25 mouse cellular contexts compared by ENCODE assay signal in genomic region chr2:165131428-165131827, GRCm38 (mm10). TPM values are rescaled to one million over a fixed set of nuclear protein-coding genes. Genes with fewer than 3 reads are reported as not detected.
DNase-seq lines count a peak whose midpoint lies in the region; ATAC-seq and TF ChIP-seq lines count a peak whose summit lies in the region.
"Had no signal": no experiment of that assay in that cellular context is flagged by ENCODE, and none has a peak within 500 bp of the region (broad histone marks: within the 10 kb centered on the region; RNA-seq: fewer than 3 reads in every experiment).

No protein-coding gene starts in this region.

- H3K4me3 ChIP-seq in embryonic facial prominence, embryonic 10.5 days, result no peak overlapping the region
- peak overlapping the region; percentile 2; the same call in 1 of the 2 replicates for H3K4me3 ChIP-seq in midbrain, embryonic 10.5 days
- H3K4me3 ChIP-seq in left cerebral cortex, adult 2 months, result no peak overlapping the region
- H3K4me3 ChIP-seq: embryonic facial prominence, embryonic 12.5 days; intestine, embryonic 15.5 days had no signal

- H3K9me3 ChIP-seq in embryonic facial prominence, embryonic 10.5 days, result no peaks in the 10 kb centered on the region
- no peaks in the 10 kb centered on the region for H3K9me3 ChIP-seq in midbrain, embryonic 10.5 days (replicated peaks)
- H3K9me3 ChIP-seq: embryonic facial prominence, embryonic 12.5 days; intestine, embryonic 15.5 days had no signal

- TF ChIP-seq CTCF in left cerebral cortex, adult 2 months (IDR thresholded peaks at IDR 0.05), result no peak

- DNase-seq in frontal cortex, postnatal 10 days (ENCODE audit: low spot score in 2 of 2), result no peak
- DNase-seq in embryonic facial prominence, embryonic 10.5 days (ENCODE audit: low spot score), result no peak
- DNase-seq in midbrain, embryonic 10.5 days (ENCODE audit: low spot score), result peak; percentile 59
- peak; percentile 90 for DNase-seq in retina, postnatal 1 day
- no peak for DNase-seq in B cell, adult 2 months
- no peak for DNase-seq in left cerebral cortex, adult 2 months (ENCODE audit: extremely low spot score in 1 of 2, low spot score in 2 of 2)
- DNase-seq: adrenal gland, postnatal 10 days; cerebellum, postnatal 10 days; heart, adult 18-20 months; liver; lung, adult 18-20 months; lung, postnatal 36 days; spleen, adult 18-20 months; thymus, postnatal 25 days had no signal

- WGBS in embryonic facial prominence, embryonic 10.5 days, result 31% methylated on average over 12 of the region's 12 CpGs
- WGBS in midbrain, embryonic 10.5 days, result 20% methylated on average over 12 of the region's 12 CpGs

- intact Hi-C loops in left cerebral cortex, adult 2 months (cut with DNase I), result no loop called here

- H3K27ac ChIP-seq in embryonic facial prominence, embryonic 10.5 days (replicated peaks), result peak overlapping the region; percentile 48; the same call in 1 of the 2 replicates
- H3K27ac ChIP-seq in midbrain, embryonic 10.5 days (replicated peaks), result peak overlapping the region; percentile 91
- no peak overlapping the region for H3K27ac ChIP-seq in left cerebral cortex, adult 2 months
- H3K27ac ChIP-seq: embryonic facial prominence, embryonic 12.5 days; intestine, embryonic 15.5 days; kidney, postnatal 0 days had no signal

- ATAC-seq in frontal cortex, adult (ENCODE audit: low TSS enrichment), result peak; percentile 50; the same call in 1 of the 2 replicates
- ATAC-seq: intestine, embryonic 15.5 days had no signal

- no peaks in the 10 kb centered on the region for H3K36me3 ChIP-seq in embryonic facial prominence, embryonic 10.5 days (replicated peaks)
- no peaks in the 10 kb centered on the region for H3K36me3 ChIP-seq in midbrain, embryonic 10.5 days
- H3K36me3 ChIP-seq: embryonic facial prominence, embryonic 12.5 days; intestine, embryonic 15.5 days had no signal

- H3K27me3 ChIP-seq in embryonic facial prominence, embryonic 10.5 days (replicated peaks; ENCODE audit: low read depth, poor library complexity, severe bottlenecking), result peaks cover 94% of the 10 kb centered on the region
- peaks cover 80% of the 10 kb centered on the region for H3K27me3 ChIP-seq in midbrain, embryonic 10.5 days (ENCODE audit: low read depth, poor library complexity, severe bottlenecking)

- H3K4me1 ChIP-seq in embryonic facial prominence, embryonic 10.5 days, result peaks cover 72% of the 10 kb centered on the region
- H3K4me1 ChIP-seq in midbrain, embryonic 10.5 days, result peaks cover 95% of the 10 kb centered on the region

RNA-seq across cellular contexts. Expression of gene 1700025C18Rik, which starts 40.9 kb away (rescaled TPM):
- not detected in 2 replicates for polyA plus RNA-seq in embryonic facial prominence, embryonic 10.5 days (2016; fragmentation: Nextera tagmentation; extraction: Ambion mirVana)
- not detected in 2 replicates for polyA plus RNA-seq in midbrain, embryonic 10.5 days (2016; fragmentation: Nextera tagmentation; extraction: Ambion mirVana)
- not detected for total RNA-seq in left cerebral cortex, adult 2 months (2021)
- total RNA-seq: adrenal gland, postnatal 10 days; gastrocnemius, adult 18-20 months; heart, adult 18-20 months; layer of hippocampus, postnatal 10 days; left cerebral cortex, postnatal 14 days; monocyte, adult 5-6 weeks had no signal
- polyA plus RNA-seq: embryonic facial prominence, embryonic 12.5 days; forebrain, embryonic 11.5 days; heart, embryonic 16.5 days; intestine, embryonic 15.5 days; kidney, postnatal 0 days; stomach, embryonic 16.5 days had no signal

Comparison
In these comparisons a context has a peak if more than half of its experiments do, and no peak if none do; other contexts are left out.
1. DNase-seq: peak in midbrain, embryonic 10.5 days (single experiment) and retina, postnatal 1 day (single experiment); none in frontal cortex, postnatal 10 days (0 of 2), embryonic facial prominence, embryonic 10.5 days (single experiment), B cell, adult 2 months (0 of 2) and left cerebral cortex, adult 2 months (0 of 2).